Mouse (Mus musculus): ENCODE results near the gene Bbs9. TPM values are rescaled to one million over a fixed set of nuclear protein-coding genes. Genes with fewer than 3 reads are reported as not detected.
"Not testable (repeated sequence)": the region's sequence is repeated elsewhere in the genome, so short reads cannot be mapped to it uniquely, and the experiment has no call there.

Gene Bbs9
- polyA plus RNA-seq, 1 experiment from 2014 or later = 15.5 TPM

DNA sequence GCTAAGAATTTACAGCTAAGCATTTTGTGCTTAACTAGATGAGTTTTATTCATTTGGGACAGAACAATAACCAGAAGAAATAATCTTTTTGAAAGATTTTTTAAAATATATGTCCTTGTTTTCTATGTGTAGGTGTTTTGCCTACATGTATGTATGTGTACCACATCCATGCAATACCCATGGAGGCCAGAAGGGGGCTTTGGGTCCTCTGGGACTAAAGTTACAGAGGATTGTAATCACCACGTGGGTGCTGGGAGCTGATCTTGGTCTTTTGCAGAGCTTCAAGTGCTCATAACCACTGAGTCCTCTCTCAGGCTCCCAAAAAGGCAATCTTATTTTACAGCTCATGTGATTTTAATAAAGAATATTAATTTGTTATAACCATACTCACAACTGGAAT lies 371.3 kb downstream of the Bbs9 start:
- no peak overlapping the region for H3K4me2 ChIP-seq (ENCODE audit: low read depth, severe bottlenecking)
- H3K27me3 ChIP-seq (ENCODE audit: control insufficient read depth, insufficient read depth, low read length) = no peaks in the 10 kb centered on the region
- no peak overlapping the region for H3K4me3 ChIP-seq (ENCODE audit: low read depth, low read length)
- no peak overlapping the region for H3K27ac ChIP-seq (replicated peaks; ENCODE audit: low read depth, low read length)
- no peaks in the 10 kb centered on the region for H3K4me1 ChIP-seq (ENCODE audit: control insufficient read depth, insufficient read depth, low read length)
- H3K36me3 ChIP-seq (ENCODE audit: control insufficient read depth, insufficient read depth, low read length) = no peaks in the 10 kb centered on the region
- DNase-seq (ENCODE audit: low spot score) = no peak
- no peak for ATAC-seq (ENCODE audit: insufficient number of reproducible peaks, low FRiP score, low TSS enrichment, low read depth)
- 71% methylated on average over 1 of the region's 1 CpGs for WGBS
- no peaks in the 10 kb centered on the region for H3K9me3 ChIP-seq (ENCODE audit: control insufficient read depth, low read length)
- no peak overlapping the region for H3K9ac ChIP-seq (ENCODE audit: low read length)

DNA sequence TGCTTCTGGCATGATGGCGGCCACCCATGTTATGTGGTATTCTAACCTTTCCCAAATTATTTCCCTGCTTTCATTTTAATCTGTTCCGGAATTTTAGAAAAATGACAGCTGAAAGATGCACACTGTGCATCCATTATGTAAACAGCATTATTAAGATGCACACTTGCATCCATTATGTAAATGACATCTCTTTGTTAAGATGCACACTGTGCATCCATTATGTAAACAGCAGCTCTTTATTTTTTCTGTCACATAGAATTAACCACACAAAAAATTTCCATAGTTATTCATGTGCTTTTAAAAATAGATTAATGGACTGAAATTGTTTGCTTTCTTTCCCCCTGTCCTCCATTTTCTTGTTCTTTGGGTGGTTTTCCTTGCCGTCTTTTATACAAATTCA lies 373.3 kb downstream of the Bbs9 start:
- Histone ChIP-seq H3K4me2 (ENCODE audit: low read depth, severe bottlenecking) (no peak overlapping the region), H3K9ac (ENCODE audit: low read length) (no peak overlapping the region), H3K27me3 (ENCODE audit: control insufficient read depth, insufficient read depth, low read length) (no peaks in the 10 kb centered on the region), H3K9me3 (ENCODE audit: control insufficient read depth, low read length) (no peaks in the 10 kb centered on the region), H3K36me3 (ENCODE audit: control insufficient read depth, insufficient read depth, low read length) (no peaks in the 10 kb centered on the region), H3K4me1 (ENCODE audit: control insufficient read depth, insufficient read depth, low read length) (no peaks in the 10 kb centered on the region), H3K4me3 (ENCODE audit: low read depth, low read length) (no peak overlapping the region), H3K27ac (replicated peaks; ENCODE audit: low read depth, low read length) (no peak overlapping the region)
- WGBS = 91% methylated on average over 3 of the region's 3 CpGs
- DNase-seq (ENCODE audit: low spot score) (no peak), ATAC-seq (ENCODE audit: insufficient number of reproducible peaks, low FRiP score, low TSS enrichment, low read depth) (no peak)

DNA sequence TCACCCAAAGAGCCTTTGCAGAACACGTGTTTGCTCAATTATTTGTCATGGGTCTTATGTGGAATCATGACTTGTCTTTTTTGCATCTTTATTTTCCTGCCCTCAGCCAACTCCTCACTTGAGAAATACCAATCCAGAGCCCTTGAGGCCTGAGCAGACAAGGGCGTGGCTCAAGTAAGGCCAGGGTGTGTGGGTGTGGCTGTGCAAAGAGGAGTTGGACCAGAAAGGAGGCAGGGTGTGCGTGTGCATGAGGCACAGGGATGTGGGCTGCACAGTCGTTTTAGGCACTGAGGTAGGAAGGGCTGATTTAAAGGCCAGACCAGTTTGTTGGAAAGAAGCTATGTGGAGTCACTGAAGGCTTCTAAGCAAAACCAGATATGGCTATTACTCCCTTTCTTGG lies 373.7 kb downstream of the Bbs9 start:
- DNase-seq (ENCODE audit: low spot score) = no peak
- WGBS = 80% methylated on average over 4 of the region's 4 CpGs
- no peak overlapping the region for H3K4me3 ChIP-seq (ENCODE audit: low read depth, low read length)

DNA sequence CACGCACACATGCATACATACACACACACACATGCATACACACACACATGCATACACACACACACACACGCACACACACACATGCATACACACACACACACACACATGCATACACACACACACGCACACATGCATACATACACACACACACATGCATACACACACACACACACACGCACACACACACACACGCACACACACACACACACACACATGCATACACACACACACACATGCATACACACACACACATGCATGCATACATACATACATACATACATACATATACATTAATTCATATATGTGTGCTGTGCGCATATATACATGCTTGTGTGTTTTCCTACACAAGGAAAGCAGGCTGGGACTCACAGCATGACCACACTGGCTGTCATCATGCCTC lies 393.6 kb downstream of the Bbs9 start:
- H3K4me1 ChIP-seq (ENCODE audit: control insufficient read depth, insufficient read depth, low read length); ATAC-seq (ENCODE audit: insufficient number of reproducible peaks, low FRiP score, low TSS enrichment, low read depth); H3K36me3 ChIP-seq (ENCODE audit: control insufficient read depth, insufficient read depth, low read length); H3K4me3 ChIP-seq (ENCODE audit: low read depth, low read length); H3K27me3 ChIP-seq (ENCODE audit: control insufficient read depth, insufficient read depth, low read length); H3K27ac ChIP-seq (replicated peaks; ENCODE audit: low read depth, low read length); H3K9me3 ChIP-seq (ENCODE audit: control insufficient read depth, low read length); DNase-seq (ENCODE audit: low spot score); H3K9ac ChIP-seq (ENCODE audit: low read length); H3K4me2 ChIP-seq (ENCODE audit: low read depth, severe bottlenecking): not testable (repeated sequence)
- 93% methylated on average over 6 of the region's 6 CpGs for WGBS

More for the DNA sequence above, 373.7 kb downstream of the Bbs9 start:
- Histone ChIP-seq H3K4me1 (ENCODE audit: control insufficient read depth, insufficient read depth, low read length) (no peaks in the 10 kb centered on the region), H3K9ac (ENCODE audit: low read length) (no peak overlapping the region), H3K27me3 (ENCODE audit: control insufficient read depth, insufficient read depth, low read length) (no peaks in the 10 kb centered on the region), H3K36me3 (ENCODE audit: control insufficient read depth, insufficient read depth, low read length) (no peaks in the 10 kb centered on the region), H3K4me2 (ENCODE audit: low read depth, severe bottlenecking) (no peak overlapping the region), H3K27ac (replicated peaks; ENCODE audit: low read depth, low read length) (no peak overlapping the region), H3K9me3 (ENCODE audit: control insufficient read depth, low read length) (no peaks in the 10 kb centered on the region)
- ATAC-seq (ENCODE audit: insufficient number of reproducible peaks, low FRiP score, low TSS enrichment, low read depth) = no peak

DNA sequence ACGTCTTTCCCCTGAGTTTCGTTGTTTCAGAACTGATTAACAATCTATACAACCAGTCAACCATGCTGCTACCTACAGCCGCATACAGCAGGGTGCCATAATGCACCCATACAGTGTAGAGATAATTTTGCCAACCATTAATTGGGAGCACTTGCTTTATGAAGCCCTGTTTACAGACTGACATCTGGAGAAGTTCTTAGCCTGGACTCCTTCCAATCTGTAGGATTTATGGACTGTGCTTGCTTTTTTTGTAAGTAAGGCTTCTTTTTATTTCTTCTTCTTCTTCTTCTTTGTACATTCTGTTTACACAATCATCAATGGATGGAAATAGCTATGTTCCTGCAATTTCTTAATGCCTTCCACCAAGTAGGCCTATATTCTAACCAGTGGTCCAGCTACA lies 395.1 kb downstream of the Bbs9 start:
- no peaks in the 10 kb centered on the region for H3K27me3 ChIP-seq (ENCODE audit: control insufficient read depth, insufficient read depth, low read length)
- ATAC-seq (ENCODE audit: insufficient number of reproducible peaks, low FRiP score, low TSS enrichment, low read depth) (no peak), DNase-seq (ENCODE audit: low spot score) (no peak)
- H3K9ac ChIP-seq (ENCODE audit: low read length) = no peak overlapping the region
- H3K36me3 ChIP-seq (ENCODE audit: control insufficient read depth, insufficient read depth, low read length) = no peaks in the 10 kb centered on the region
- H3K27ac ChIP-seq (replicated peaks; ENCODE audit: low read depth, low read length) = no peak overlapping the region
- 73% methylated on average over 3 of the region's 3 CpGs for WGBS
- no peak overlapping the region for H3K4me3 ChIP-seq (ENCODE audit: low read depth, low read length)
- H3K4me2 ChIP-seq (ENCODE audit: low read depth, severe bottlenecking) = no peak overlapping the region
- peaks cover 10% of the 10 kb centered on the region for H3K4me1 ChIP-seq (ENCODE audit: control insufficient read depth, insufficient read depth, low read length)
- H3K9me3 ChIP-seq (ENCODE audit: control insufficient read depth, low read length) = no peaks in the 10 kb centered on the region

DNA sequence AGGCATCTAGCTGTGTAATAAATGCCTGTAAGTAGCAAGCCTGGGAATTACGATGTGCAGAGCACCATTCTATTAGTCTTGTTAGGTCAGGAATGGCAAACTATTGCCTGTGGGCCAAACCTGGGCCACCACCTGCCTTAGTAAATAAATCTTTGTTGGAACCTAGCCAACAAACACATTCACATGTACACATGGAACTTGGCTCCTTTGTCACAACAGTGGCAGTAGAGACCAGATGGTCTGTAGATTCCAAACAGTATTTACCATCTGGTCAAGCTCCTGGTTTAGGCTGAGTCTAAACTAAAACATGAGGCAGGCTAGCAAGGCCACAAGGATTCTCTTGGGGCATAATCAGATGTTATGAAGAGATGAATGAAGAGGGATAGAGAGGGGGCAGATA lies 399.7 kb downstream of the Bbs9 start:
- Histone ChIP-seq H3K9ac (ENCODE audit: low read length) (no peak overlapping the region), H3K27me3 (ENCODE audit: control insufficient read depth, insufficient read depth, low read length) (no peaks in the 10 kb centered on the region), H3K4me2 (ENCODE audit: low read depth, severe bottlenecking) (no peak overlapping the region), H3K27ac (replicated peaks; ENCODE audit: low read depth, low read length) (0 out of 2 replicates have a peak overlapping the region, but pooled peaks have one; percentile 14), H3K4me3 (ENCODE audit: low read depth, low read length) (no peak overlapping the region), H3K36me3 (ENCODE audit: control insufficient read depth, insufficient read depth, low read length) (no peaks in the 10 kb centered on the region), H3K9me3 (ENCODE audit: control insufficient read depth, low read length) (no peaks in the 10 kb centered on the region), H3K4me1 (ENCODE audit: control insufficient read depth, insufficient read depth, low read length) (peaks cover 10% of the 10 kb centered on the region)
- DNase-seq (ENCODE audit: low spot score) (peak; percentile 40), ATAC-seq (ENCODE audit: insufficient number of reproducible peaks, low FRiP score, low TSS enrichment, low read depth) (peak; percentile 73)
- WGBS = 58% methylated on average over 1 of the region's 1 CpGs

DNA sequence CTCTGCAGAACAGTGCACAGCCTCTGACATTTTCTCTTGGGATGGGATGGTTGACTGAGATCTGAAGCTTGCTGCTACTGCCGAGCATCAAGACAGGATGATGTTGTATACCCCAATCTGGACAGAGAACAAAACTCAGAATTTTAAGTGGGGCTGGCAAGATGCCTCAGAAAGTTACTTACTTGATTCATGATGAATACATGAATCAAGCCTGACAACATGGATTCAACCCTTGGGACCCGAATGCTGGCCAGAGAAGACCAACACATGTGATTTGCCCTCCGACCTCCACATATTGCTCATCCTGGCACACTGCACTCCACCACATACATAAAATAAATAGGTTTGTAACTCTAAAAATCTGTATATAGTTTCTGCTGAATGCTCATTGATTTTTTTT lies 403.8 kb downstream of the Bbs9 start:
- Histone ChIP-seq H3K9ac (ENCODE audit: low read length) (no peak overlapping the region), H3K4me2 (ENCODE audit: low read depth, severe bottlenecking) (no peak overlapping the region), H3K36me3 (ENCODE audit: control insufficient read depth, insufficient read depth, low read length) (no peaks in the 10 kb centered on the region), H3K27ac (replicated peaks; ENCODE audit: low read depth, low read length) (no peak overlapping the region), H3K27me3 (ENCODE audit: control insufficient read depth, insufficient read depth, low read length) (no peaks in the 10 kb centered on the region), H3K4me1 (ENCODE audit: control insufficient read depth, insufficient read depth, low read length) (peaks cover 7% of the 10 kb centered on the region; the same call in 1 of the 2 replicates), H3K9me3 (ENCODE audit: control insufficient read depth, low read length) (no peaks in the 10 kb centered on the region), H3K4me3 (ENCODE audit: low read depth, low read length) (no peak overlapping the region)
- ATAC-seq (ENCODE audit: insufficient number of reproducible peaks, low FRiP score, low TSS enrichment, low read depth) = no peak
- WGBS = 78% methylated on average over 3 of the region's 3 CpGs
- DNase-seq (ENCODE audit: low spot score) = no peak

DNA sequence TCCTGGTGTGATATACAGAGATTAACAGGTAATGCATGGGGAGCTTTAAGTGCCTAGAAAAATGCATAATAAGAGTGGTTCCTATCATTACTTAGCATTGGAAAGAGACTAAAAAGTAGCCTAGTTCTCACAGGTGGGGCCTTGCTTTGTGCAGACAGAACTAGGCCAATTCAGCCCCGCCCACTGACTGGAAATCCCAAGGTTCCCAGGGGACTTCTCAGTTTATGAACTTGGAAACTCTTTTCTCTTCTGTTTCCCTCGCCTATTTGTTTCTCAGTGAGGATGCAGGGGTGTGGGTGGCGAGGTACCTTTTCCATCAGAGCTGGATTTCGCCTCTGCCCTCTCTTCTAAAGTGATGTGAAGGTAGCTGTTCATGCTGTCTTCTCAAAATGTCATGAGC lies 410.8 kb downstream of the Bbs9 start:
- Histone ChIP-seq H3K9ac (ENCODE audit: low read length) (no peak overlapping the region), H3K27ac (replicated peaks; ENCODE audit: low read depth, low read length) (no peak overlapping the region), H3K4me2 (ENCODE audit: low read depth, severe bottlenecking) (no peak overlapping the region), H3K4me1 (ENCODE audit: control insufficient read depth, insufficient read depth, low read length) (no peaks in the 10 kb centered on the region), H3K27me3 (ENCODE audit: control insufficient read depth, insufficient read depth, low read length) (no peaks in the 10 kb centered on the region), H3K9me3 (ENCODE audit: control insufficient read depth, low read length) (no peaks in the 10 kb centered on the region), H3K36me3 (ENCODE audit: control insufficient read depth, insufficient read depth, low read length) (no peaks in the 10 kb centered on the region), H3K4me3 (ENCODE audit: low read depth, low read length) (no peak overlapping the region)
- WGBS = 80% methylated on average over 4 of the region's 4 CpGs
- DNase-seq (ENCODE audit: low spot score) = no peak
- no peak for ATAC-seq (ENCODE audit: insufficient number of reproducible peaks, low FRiP score, low TSS enrichment, low read depth)

DNA sequence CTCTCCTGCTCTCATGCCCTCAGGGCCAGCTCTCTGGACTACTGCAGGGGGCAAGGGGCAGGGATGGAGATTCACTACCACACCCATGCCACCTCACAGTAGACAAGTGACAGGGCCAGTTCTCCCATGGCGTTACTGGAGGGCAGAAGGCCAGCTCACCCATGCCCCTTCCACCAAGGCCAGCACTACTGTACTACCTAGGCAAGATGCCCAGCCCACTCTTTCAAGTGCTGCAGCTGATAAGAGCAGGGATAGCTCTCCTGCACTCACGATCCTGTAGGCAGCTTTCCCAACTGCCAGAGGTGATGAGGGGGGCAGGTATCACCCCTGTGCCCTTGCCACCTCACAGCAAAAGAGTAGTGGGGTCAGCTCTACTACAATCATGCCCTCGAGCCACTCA lies 429.9 kb downstream of the Bbs9 start:
- no peak overlapping the region for H3K4me2 ChIP-seq (ENCODE audit: low read depth, severe bottlenecking)
- no peak for ATAC-seq (ENCODE audit: insufficient number of reproducible peaks, low FRiP score, low TSS enrichment, low read depth)
- no peaks in the 10 kb centered on the region for H3K4me1 ChIP-seq (ENCODE audit: control insufficient read depth, insufficient read depth, low read length)
- H3K36me3 ChIP-seq (ENCODE audit: control insufficient read depth, insufficient read depth, low read length) = no peaks in the 10 kb centered on the region
- no peaks in the 10 kb centered on the region for H3K9me3 ChIP-seq (ENCODE audit: control insufficient read depth, low read length)
- WGBS = 68% methylated on average over 3 of the region's 3 CpGs
- H3K27me3 ChIP-seq (ENCODE audit: control insufficient read depth, insufficient read depth, low read length) = no peaks in the 10 kb centered on the region
- H3K9ac ChIP-seq (ENCODE audit: low read length) = no peak overlapping the region
- H3K27ac ChIP-seq (replicated peaks; ENCODE audit: low read depth, low read length) = no peak overlapping the region
- no peak overlapping the region for H3K4me3 ChIP-seq (ENCODE audit: low read depth, low read length)
- no peak for DNase-seq (ENCODE audit: low spot score)

All from limb, embryonic 11.5 days (tissue).